Mouse (Mus musculus): Measurements from ENCODE around the gene Nlrp4a.
"Not testable (repeated sequence)": the region's sequence is repeated elsewhere in the genome, so short reads cannot be mapped to it uniquely, and the experiment has no call there.

Nlrp4a gene

GRCm38 (mm10) chr7:26434813-26435212 is at the start of gene Nlrp4a:
TSS of gene Nlrp4a (plus strand) at chr7:26435113.
- DNase-seq: no peak

GRCm38 (mm10) chr7:26386691-26387090 is 48.2 kb upstream of the Nlrp4a start:
- not testable (repeated sequence) for DNase-seq

GRCm38 (mm10) chr7:26391137-26391536 is 43.8 kb upstream of the Nlrp4a start:
- not testable (repeated sequence) for DNase-seq

GRCm38 (mm10) chr7:26391811-26392210 is 43.1 kb upstream of the Nlrp4a start:
- DNase-seq: not testable (repeated sequence)

GRCm38 (mm10) chr7:26403600-26403999 is 31.3 kb upstream of the Nlrp4a start, which contains the start of gene Nlrp9c:
TSS of gene Nlrp9c (minus strand) at chr7:26403700.
- DNase-seq: not testable (repeated sequence)

GRCm38 (mm10) chr7:26476690-26477089 is 41.8 kb downstream of the Nlrp4a start:
- no peak for DNase-seq

GRCm38 (mm10) chr7:26489514-26489913 is 54.6 kb downstream of the Nlrp4a start:
- DNase-seq: not testable (repeated sequence)

Measured in thymus, postnatal 25 days (tissue).